Mouse (Mus musculus) myocyte (in vitro differentiated cells): Measurements from ENCODE around the gene Gm16181.

ENCODE experiments used
- CEBPB ChIP-seq: IDR thresholded peaks from 2 replicates; pipeline ENCODE4 v1.6.1; 2011; ENCODE audit warnings: mild to moderate bottlenecking, moderate library complexity; ENCODE audit not compliant: poor library complexity, insufficient read depth, severe bottlenecking
- E2F4 ChIP-seq: IDR thresholded peaks from one replicate; pipeline ENCODE4 v1.6.1; 2011; ENCODE audit warnings: mild to moderate bottlenecking, control low read depth, moderate library complexity; ENCODE audit not compliant: insufficient read depth
- MAX ChIP-seq: IDR thresholded peaks from one replicate; pipeline ENCODE4 v1.6.1; 2011; ENCODE audit warnings: low read depth, mild to moderate bottlenecking, control low read depth
- POLR2A ChIP-seq: IDR thresholded peaks from one replicate; pipeline ENCODE4 v1.6.1; 2011; ENCODE audit warnings: low read depth, mild to moderate bottlenecking, control low read depth, moderate library complexity; ENCODE audit not compliant: insufficient read length
- POLR2AphosphoS2 ChIP-seq: IDR thresholded peaks from one replicate; pipeline ENCODE4 v1.6.1; 2011; ENCODE audit warnings: low read depth, control low read depth; ENCODE audit not compliant: insufficient read length
- REST ChIP-seq: IDR thresholded peaks from one replicate; pipeline ENCODE4 v1.6.1; 2011; ENCODE audit warnings: mild to moderate bottlenecking, control low read depth, moderate library complexity; ENCODE audit not compliant: insufficient read depth, insufficient read length
- TCF12 ChIP-seq: IDR thresholded peaks from one replicate; pipeline ENCODE4 v1.6.1; 2011; ENCODE audit warnings: mild to moderate bottlenecking, control low read depth; ENCODE audit not compliant: poor library complexity, insufficient read depth, severe bottlenecking
- TCF3 ChIP-seq: IDR thresholded peaks from one replicate; pipeline ENCODE4 v1.6.1; 2011; ENCODE audit warnings: low read depth, control low read depth; ENCODE audit not compliant: insufficient read length
- USF1 ChIP-seq: IDR thresholded peaks from one replicate; pipeline ENCODE4 v1.6.1; 2011; ENCODE audit warnings: low read depth, mild to moderate bottlenecking, control low read depth, moderate library complexity

GRCm38 (mm10) chr17:35189186-35189585 lies 31.4 kb upstream of the Gm16181 start:
- TF ChIP-seq E2F4 = no peak
- no peak for TF ChIP-seq MAX
- no peak for TF ChIP-seq POLR2A
- TF ChIP-seq REST = no peak
- no peak for TF ChIP-seq USF1
- TF ChIP-seq TCF3 = no peak
- no peak for TF ChIP-seq TCF12
- TF ChIP-seq POLR2AphosphoS2 = no peak
- no peak for TF ChIP-seq CEBPB
